Mouse (Mus musculus) gastrocnemius, adult 2 months (tissue): ENCODE measurements around the gene Taf13. TPM values are rescaled to one million over a fixed set of nuclear protein-coding genes. Genes with fewer than 3 reads are reported as not detected.

Experiments used
- DNase-seq: peaks from one replicate; pipeline ENCODE4 v3.0.0; 2022
- H3K27ac ChIP-seq: fragments of 200-600 bp; 2 replicates; pipeline ENCODE4 v1.8.1; 2022; ENCODE audit warnings: mild to moderate bottlenecking
- H3K4me3 ChIP-seq: fragments of 200-600 bp; 2 replicates; pipeline ENCODE4 v1.8.1; 2022; ENCODE audit warnings: mild to moderate bottlenecking, moderate library complexity
- CTCF ChIP-seq: fragments of 200-600 bp; IDR thresholded peaks from 2 replicates; pipeline ENCODE4 v1.8.1; 2022; ENCODE audit warnings: antibody characterized with exemption, mild to moderate bottlenecking, moderate library complexity
- intact Hi-C: fragments of 180-260 bp; cut with DNase I; formaldehyde crosslinking; loops from one replicate; pipeline ENCODE4 v1.15.1; 2025
- long read RNA-seq, 2 experiments: library from polyadenylated mRNA; stranded (forward); transcript quantifications; one replicate each; pipeline ENCODE4 v2.0.0; 2021
- total RNA-seq, 2 experiments: library from RNA; stranded (reverse); gene quantifications; 2 replicates each; pipeline ENCODE4 v1.2.3; 2021

Taf13 gene
- 10 to 100 TPM; 19.7 to 20.0 TPM for total RNA-seq
- long read RNA-seq, experiment 1, transcript Taf13-204 (4 exons, 2,443 nt), result major isoform, 14 of 24 reads
- long read RNA-seq, experiment 1, partial matches to known transcripts, result 1 of 24 reads
- long read RNA-seq, experiment 1, other reads (novel, unspliced or antisense), result 7 of 24 reads
- long read RNA-seq, experiment 2, transcript Taf13-204 (4 exons, 2,443 nt), result major isoform, 13 of 21 reads
- long read RNA-seq, experiment 2, partial matches to known transcripts, result 1 of 21 reads
- long read RNA-seq, experiment 2, other reads (novel, unspliced or antisense), result 3 of 21 reads

GRCm38 (mm10) chr3:108571443-108572294, at the start of gene Taf13:
Gene Taf13 (plus strand): TSS chr3:108571698.
- Histone ChIP-seq H3K27ac (peak within 1 kb of the TSS; percentile 92), H3K4me3 (peak within 1 kb of the TSS; percentile 76)
- intact Hi-C loops, result no loop called here
- peak; percentile 97 for DNase-seq
- TF ChIP-seq CTCF, result no peak

GRCm38 (mm10) chr3:108523415-108523814, 48.1 kb upstream of the Taf13 start:
- no peak for TF ChIP-seq CTCF
- intact Hi-C loops, result no loop called here
- no peak overlapping the region for H3K27ac ChIP-seq
- no peak for DNase-seq
- H3K4me3 ChIP-seq, result no peak overlapping the region

GRCm38 (mm10) chr3:108528489-108528888, 43.0 kb upstream of the Taf13 start:
- TF ChIP-seq CTCF, result no peak
- Histone ChIP-seq H3K4me3 (no peak overlapping the region), H3K27ac (no peak overlapping the region)
- intact Hi-C loops, result no loop called here
- DNase-seq, result no peak

DNA sequence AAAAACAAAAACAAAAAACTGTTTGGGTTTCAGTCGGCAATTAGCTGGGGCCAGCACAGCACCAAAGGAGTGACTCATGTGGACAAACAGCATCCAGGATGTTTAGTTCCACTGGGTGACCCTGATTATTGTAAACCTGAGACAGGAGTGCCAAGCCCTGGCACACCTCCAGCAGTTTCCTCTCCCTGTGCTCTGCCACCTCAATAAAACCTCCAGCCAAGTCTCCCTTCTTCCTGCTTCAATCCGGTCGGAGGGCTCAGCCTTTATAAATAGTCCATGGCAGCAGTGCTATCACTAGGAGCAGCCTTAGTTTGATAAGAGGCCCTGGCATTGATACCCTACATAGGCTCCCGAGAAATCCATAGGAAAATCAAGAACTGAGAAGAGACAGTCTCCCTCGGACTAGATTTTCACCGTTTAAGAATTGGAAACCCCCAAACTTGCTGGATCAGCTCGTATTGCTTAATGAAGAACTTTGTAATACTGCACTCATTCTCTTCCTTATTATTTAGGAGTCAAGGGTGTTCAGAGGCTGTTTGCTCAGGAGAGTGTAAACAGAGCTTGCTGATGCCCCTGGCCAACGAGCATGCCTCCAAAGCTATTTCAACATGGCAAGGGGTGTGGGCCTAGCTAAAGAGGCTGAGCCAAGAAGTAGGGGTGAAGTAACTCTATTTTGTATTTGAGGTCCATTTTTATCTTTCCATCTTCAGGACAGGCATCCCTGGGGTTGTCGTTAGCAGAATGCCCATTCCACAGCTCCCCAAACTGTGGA, 38.2 kb upstream of the Taf13 start:
- no peak overlapping the region for H3K27ac ChIP-seq
- H3K4me3 ChIP-seq, result no peak overlapping the region
- intact Hi-C loops, result no loop called here
- peak; percentile 26 for DNase-seq
- no peak for TF ChIP-seq CTCF

- Histone ChIP-seq H3K27ac (no peak within 1 kb of the TSS), H3K4me3 (no peak within 1 kb of the TSS)
- intact Hi-C loops, result no loop called here
- no peak for TF ChIP-seq CTCF
- no peak for DNase-seq
Measured at GRCm38 (mm10) chr3:108533951-108534350, 37.5 kb upstream of the Taf13 start, which contains the start of gene 1700013F07Rik. Gene 1700013F07Rik (plus strand): TSS chr3:108534150.

GRCm38 (mm10) chr3:108535896-108536516, 35.5 kb upstream of the Taf13 start:
- no peak overlapping the region for H3K27ac ChIP-seq
- intact Hi-C loops, result no loop called here
- H3K4me3 ChIP-seq, result peak overlapping the region; percentile 66
- no peak for TF ChIP-seq CTCF
- no peak for DNase-seq

DNA sequence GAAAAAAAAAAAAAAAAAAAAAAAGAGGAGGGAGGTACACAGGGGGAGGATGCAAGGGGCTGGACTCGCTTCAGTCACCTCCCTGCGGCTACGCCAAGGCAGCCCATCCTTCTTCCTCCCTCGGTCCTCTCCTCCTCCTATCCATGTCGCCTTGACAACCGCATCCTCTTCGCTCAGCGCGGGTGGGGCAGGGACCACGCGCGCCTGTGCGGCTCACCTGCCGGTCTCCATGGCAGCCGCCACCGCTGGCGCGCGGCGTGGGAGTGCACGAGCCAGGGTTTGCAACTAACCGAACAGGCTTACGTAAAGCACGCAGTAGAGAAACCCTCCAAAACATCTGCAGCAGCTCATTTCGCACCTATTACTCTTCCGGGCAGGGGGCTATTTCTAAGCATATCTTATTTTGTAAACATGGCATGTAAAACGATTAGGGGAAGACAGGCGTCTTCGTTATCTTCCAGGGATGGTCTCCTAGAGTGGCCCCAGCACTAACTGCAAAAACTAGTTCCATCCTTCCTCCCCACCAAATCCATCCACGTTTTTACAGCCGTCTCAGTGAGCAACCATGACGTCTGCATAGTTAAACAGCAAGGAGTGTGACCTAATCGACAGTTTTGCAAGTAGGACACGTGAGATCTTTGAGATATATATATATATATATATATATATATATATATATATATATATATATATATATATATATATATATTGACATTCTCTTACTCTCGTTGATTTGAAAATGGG, 34.8 kb upstream of the Taf13 start, which contains the start of gene 5330417C22Rik:
5330417C22Rik (minus strand) TSS at position 20 of the 744 bp plus-strand sequence.
- no peak for TF ChIP-seq CTCF
- intact Hi-C loops, result no loop called here
- Histone ChIP-seq H3K27ac (0 out of 2 replicates have a peak within 1 kb of the TSS, but pooled peaks have one; percentile 3), H3K4me3 (peak within 1 kb of the TSS; percentile 66)
- DNase-seq, result peak; percentile 42

DNA sequence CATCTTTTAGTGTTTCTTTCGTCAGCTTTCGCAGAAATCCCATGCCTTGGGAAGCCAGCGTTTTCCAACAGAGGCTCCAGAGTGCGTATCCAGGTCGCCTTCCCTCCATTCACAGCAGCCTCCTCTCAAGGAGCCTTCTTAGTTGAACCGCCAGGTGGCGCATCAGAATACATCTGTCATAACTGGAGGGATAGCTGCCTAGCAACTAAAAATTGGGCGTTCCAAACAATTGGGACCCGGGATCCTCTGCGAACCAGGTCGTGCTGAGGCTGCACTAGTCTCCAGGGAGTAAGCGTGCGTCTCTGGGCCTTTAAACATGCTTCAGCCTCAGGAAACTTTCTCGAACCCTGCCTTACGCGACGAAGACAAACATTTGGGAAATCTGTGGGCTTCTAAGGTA, 34.2 kb upstream of the Taf13 start:
- peak; percentile 94 for TF ChIP-seq CTCF
- intact Hi-C loops, result no loop called here
- DNase-seq, result peak; percentile 87
- Histone ChIP-seq H3K4me3 (peak overlapping the region; percentile 66), H3K27ac (0 out of 2 replicates have a peak overlapping the region, but pooled peaks have one; percentile 3)

DNA sequence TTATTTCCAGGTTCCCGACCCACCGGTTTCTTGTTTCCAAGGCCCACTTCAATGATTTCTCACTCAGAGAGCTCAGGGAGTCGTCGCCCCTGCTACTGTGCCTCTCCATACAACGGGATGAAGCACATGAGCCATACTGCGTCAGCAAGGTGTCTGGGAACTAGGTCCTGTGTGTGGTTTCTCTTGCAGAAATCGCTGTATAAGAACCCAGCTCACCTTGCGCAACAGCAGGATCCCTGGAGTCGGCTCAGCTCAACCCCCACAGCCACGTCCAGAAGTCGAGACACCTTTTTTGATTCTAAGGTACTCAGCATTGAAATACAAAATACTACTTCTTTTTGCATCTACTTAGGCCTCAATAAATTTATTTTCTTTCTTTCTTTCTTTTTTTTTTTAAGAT, 29.2 kb upstream of the Taf13 start:
- no peak overlapping the region for H3K4me3 ChIP-seq
- DNase-seq, result no peak
- intact Hi-C loops, result no loop called here
- no peak for TF ChIP-seq CTCF
- H3K27ac ChIP-seq, result no peak overlapping the region

- peak overlapping the region; percentile 84 for H3K4me3 ChIP-seq
- no peak for DNase-seq
- peak overlapping the region; percentile 91 for H3K27ac ChIP-seq
- no peak for TF ChIP-seq CTCF
- intact Hi-C loops, result loop anchor here (2.0 kb wide), 1 partner anchor 109 kb away; the partner anchor contains the start of gene Sars
Measured at GRCm38 (mm10) chr3:108554111-108554561, 17.4 kb upstream of the Taf13 start.
